Mouse (Mus musculus) forebrain, embryonic 16.5 days (tissue): ENCODE measurements around the gene Ush2a. TPM values are rescaled to one million over a fixed set of nuclear protein-coding genes. Genes with fewer than 3 reads are reported as not detected.

Experiments
- ATAC-seq: fragments of 200-750 bp; cut with Nextera tagmentation; 2 replicates; pipeline ENCODE4 v1.8.0; 2017; ENCODE audit warnings: mild to moderate bottlenecking, moderate library complexity
- H3K27ac ChIP-seq: fragments of 300-500 bp; sonication (generic); 2 replicates; pipeline ENCODE4 v1.5.1; 2014; ENCODE audit warnings: low read length, control low read depth
- H3K27me3 ChIP-seq: fragments of 300-500 bp; sonication (generic); replicated peaks from 2 replicates; pipeline ENCODE4 v1.6.1; 2014; ENCODE audit warnings: low read length; ENCODE audit not compliant: control insufficient read depth, insufficient read depth
- H3K36me3 ChIP-seq: fragments of 300-500 bp; sonication (generic); 2 replicates; pipeline ENCODE4 v1.6.1; 2014; ENCODE audit not compliant: control insufficient read depth, insufficient read depth
- H3K4me1 ChIP-seq: fragments of 300-500 bp; sonication (generic); replicated peaks from 2 replicates; pipeline ENCODE4 v1.6.1; 2014; ENCODE audit warnings: low read length; ENCODE audit not compliant: control insufficient read depth, insufficient read depth
- H3K4me2 ChIP-seq: fragments of 300-500 bp; sonication (generic); 2 replicates; pipeline ENCODE4 v1.6.1; 2014; ENCODE audit warnings: mild to moderate bottlenecking, low read length, control low read depth
- H3K4me3 ChIP-seq: fragments of 300-500 bp; sonication (generic); replicated peaks from 2 replicates; pipeline ENCODE4 v1.5.1; 2014; ENCODE audit warnings: mild to moderate bottlenecking, low read length, control low read depth
- H3K9ac ChIP-seq: fragments of 300-500 bp; sonication (generic); replicated peaks from 2 replicates; pipeline ENCODE4 v1.6.1; 2014; ENCODE audit warnings: low read depth, low read length, control low read depth
- H3K9me3 ChIP-seq: fragments of 300-500 bp; sonication (generic); 2 replicates; pipeline ENCODE4 v1.6.1; 2016; ENCODE audit warnings: low read length; ENCODE audit not compliant: control insufficient read depth
- WGBS: fragments of 180-500 bp; shearing (Covaris S2); extraction: QIAGEN DNeasy Blood & Tissue Kit; methylation state at CpG from one replicate; pipeline ENCODE4 v1.1.7; 2014; 5-methylcytosine and 5-hydroxymethylcytosine counted together
- polyA plus RNA-seq: library from polyadenylated mRNA; unstranded; fragments of >200 nt; fragmentation: Nextera tagmentation; extraction: Ambion mirVana; gene quantifications from 2 replicates; pipeline ENCODE4 v1.2.1, GENCODE M21; 2015

Gene Ush2a
- polyA plus RNA-seq, 1 experiment from 2014 or later = 0.32 TPM

GRCm38 (mm10) chr1:188420543-188420942 is 158.7 kb downstream of the Ush2a start:
- H3K27me3 ChIP-seq = no peaks in the 10 kb centered on the region
- no peak overlapping the region for H3K9ac ChIP-seq
- H3K4me2 ChIP-seq = no peak overlapping the region
- no peaks in the 10 kb centered on the region for H3K9me3 ChIP-seq
- H3K4me1 ChIP-seq = no peaks in the 10 kb centered on the region
- no peak overlapping the region for H3K27ac ChIP-seq
- WGBS = 88% methylated on average over 2 of the region's 2 CpGs
- no peak for ATAC-seq
- no peaks in the 10 kb centered on the region for H3K36me3 ChIP-seq
- H3K4me3 ChIP-seq = no peak overlapping the region

GRCm38 (mm10) chr1:188428172-188428571 is 166.3 kb downstream of the Ush2a start:
- Histone ChIP-seq H3K9me3 (no peaks in the 10 kb centered on the region), H3K27ac (no peak overlapping the region), H3K9ac (no peak overlapping the region), H3K4me2 (no peak overlapping the region), H3K36me3 (no peaks in the 10 kb centered on the region), H3K4me1 (peaks cover 2% of the 10 kb centered on the region; the same call in 1 of the 2 replicates), H3K27me3 (no peaks in the 10 kb centered on the region), H3K4me3 (no peak overlapping the region)
- no peak for ATAC-seq
- 82% methylated on average over 6 of the region's 6 CpGs for WGBS

- H3K9ac ChIP-seq = no peak overlapping the region
- H3K36me3 ChIP-seq = no peaks in the 10 kb centered on the region
- H3K9me3 ChIP-seq = no peaks in the 10 kb centered on the region
- no peak for ATAC-seq
- H3K27ac ChIP-seq = no peak overlapping the region
- H3K4me3 ChIP-seq = no peak overlapping the region
- H3K4me1 ChIP-seq = peaks cover 2% of the 10 kb centered on the region; the same call in 1 of the 2 replicates
- H3K27me3 ChIP-seq = no peaks in the 10 kb centered on the region
- H3K4me2 ChIP-seq = no peak overlapping the region
- 53% methylated on average over 3 of the region's 3 CpGs for WGBS
These were observed 168.9 kb downstream of the Ush2a start for GRCm38 (mm10) chr1:188430689-188431088.

- H3K4me3 ChIP-seq = no peak overlapping the region
- no peaks in the 10 kb centered on the region for H3K27me3 ChIP-seq
- no peaks in the 10 kb centered on the region for H3K9me3 ChIP-seq
- H3K27ac ChIP-seq = no peak overlapping the region
- H3K4me1 ChIP-seq = no peaks in the 10 kb centered on the region
- H3K4me2 ChIP-seq = no peak overlapping the region
- no peak for ATAC-seq
- no peak overlapping the region for H3K9ac ChIP-seq
- 70% methylated on average over 5 of the region's 5 CpGs for WGBS
- no peaks in the 10 kb centered on the region for H3K36me3 ChIP-seq
These were observed 186.1 kb downstream of the Ush2a start for GRCm38 (mm10) chr1:188447964-188448363.

DNA sequence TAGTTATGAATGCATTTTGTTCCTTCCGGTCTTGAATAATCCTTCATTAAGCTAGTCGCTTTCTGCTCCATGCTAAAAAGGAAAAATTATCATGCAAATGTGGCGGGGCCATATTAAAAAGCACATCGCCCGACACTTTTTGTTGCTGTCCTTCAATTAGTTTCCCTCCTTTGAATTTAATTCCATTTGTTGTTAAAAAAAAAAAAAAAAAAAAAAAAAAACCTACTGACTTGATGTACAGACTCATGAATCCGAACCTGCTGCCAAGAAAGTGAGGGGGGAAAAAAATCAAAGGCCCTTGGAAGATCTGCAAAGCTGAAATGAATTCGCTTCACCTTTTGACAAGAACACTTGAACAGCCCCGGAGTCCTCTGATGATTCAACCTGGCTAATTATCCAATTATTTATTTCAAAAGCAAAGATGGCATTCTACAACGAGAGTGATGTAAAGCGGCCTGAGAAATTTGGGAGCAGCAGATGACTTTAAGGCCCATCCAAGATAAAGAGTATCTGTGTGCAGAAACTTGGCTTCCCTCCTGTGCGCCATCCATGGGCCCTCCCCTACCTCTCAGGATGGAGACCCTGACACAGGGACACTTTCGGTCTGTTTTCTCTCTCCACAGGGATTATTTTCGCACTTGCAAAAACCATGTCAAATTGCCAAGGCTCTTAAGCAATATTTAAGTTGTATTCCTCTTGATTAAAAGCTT is 194.8 kb downstream of the Ush2a start:
- WGBS = 10% methylated on average over 13 of the region's 13 CpGs
- peak; percentile 32; the same call in 1 of the 2 replicates for ATAC-seq
- Histone ChIP-seq H3K4me1 (peaks cover 18% of the 10 kb centered on the region), H3K9ac (no peak overlapping the region), H3K9me3 (no peaks in the 10 kb centered on the region), H3K36me3 (no peaks in the 10 kb centered on the region), H3K4me2 (peak overlapping the region; percentile 25; the same call in 1 of the 2 replicates), H3K27me3 (peaks cover 6% of the 10 kb centered on the region), H3K4me3 (no peak overlapping the region), H3K27ac (no peak overlapping the region)

DNA sequence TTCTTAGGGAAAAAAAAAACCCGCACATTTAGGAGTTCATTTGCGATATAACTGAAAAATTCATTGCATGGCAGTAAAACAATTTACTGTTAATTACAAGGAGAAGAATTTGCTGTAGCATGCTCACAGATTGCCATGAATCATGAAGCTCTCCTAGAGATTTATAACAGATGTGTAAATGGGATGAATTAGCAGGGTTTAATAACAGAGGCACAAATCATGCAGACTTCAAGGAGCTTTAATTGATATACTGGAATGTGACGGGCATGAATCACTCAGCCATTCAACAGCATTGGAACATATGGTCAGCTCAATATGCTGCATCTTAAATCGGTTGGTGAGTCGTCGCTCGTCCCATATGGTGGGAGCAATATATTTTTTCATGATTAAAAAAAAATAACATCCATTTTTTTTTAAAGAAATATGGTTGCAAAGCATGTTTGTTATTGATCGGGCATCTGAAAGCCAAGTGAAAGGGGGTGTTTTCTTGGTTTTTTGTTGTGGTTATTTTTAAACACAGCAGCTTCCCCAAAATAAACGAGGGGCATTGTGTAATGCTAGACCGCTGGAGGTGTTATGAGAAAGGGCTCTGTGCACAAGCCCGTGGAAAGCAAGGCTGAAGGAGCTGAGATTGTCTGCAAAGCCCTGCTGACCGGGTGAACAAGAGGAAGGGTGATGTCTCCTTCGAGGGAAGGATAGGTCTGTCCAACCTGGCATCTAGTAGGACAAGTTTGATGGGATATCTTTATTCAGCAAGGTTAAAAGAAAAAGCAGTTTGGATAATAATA is 195.6 kb downstream of the Ush2a start:
- peak; percentile 84 for ATAC-seq

GRCm38 (mm10) chr1:188461203-188461602 is 199.4 kb downstream of the Ush2a start:
- no peak overlapping the region for H3K4me2 ChIP-seq
- no peak overlapping the region for H3K9ac ChIP-seq
- ATAC-seq = no peak
- no peak overlapping the region for H3K4me3 ChIP-seq
- no peak overlapping the region for H3K27ac ChIP-seq
- H3K36me3 ChIP-seq = no peaks in the 10 kb centered on the region
- H3K4me1 ChIP-seq = peaks cover 13% of the 10 kb centered on the region
- WGBS = 83% methylated on average over 2 of the region's 2 CpGs
- H3K27me3 ChIP-seq = no peaks in the 10 kb centered on the region
- no peaks in the 10 kb centered on the region for H3K9me3 ChIP-seq

More for the DNA sequence above, 195.6 kb downstream of the Ush2a start:
- H3K4me3 ChIP-seq = no peak overlapping the region
- H3K9ac ChIP-seq = no peak overlapping the region
- no peaks in the 10 kb centered on the region for H3K9me3 ChIP-seq
- no peak overlapping the region for H3K27ac ChIP-seq
- peaks cover 18% of the 10 kb centered on the region for H3K4me1 ChIP-seq
- peaks cover 6% of the 10 kb centered on the region for H3K27me3 ChIP-seq
- no peaks in the 10 kb centered on the region for H3K36me3 ChIP-seq
- 15% methylated on average over 13 of the region's 13 CpGs for WGBS
- H3K4me2 ChIP-seq = peak overlapping the region; percentile 27; the same call in 1 of the 2 replicates

DNA sequence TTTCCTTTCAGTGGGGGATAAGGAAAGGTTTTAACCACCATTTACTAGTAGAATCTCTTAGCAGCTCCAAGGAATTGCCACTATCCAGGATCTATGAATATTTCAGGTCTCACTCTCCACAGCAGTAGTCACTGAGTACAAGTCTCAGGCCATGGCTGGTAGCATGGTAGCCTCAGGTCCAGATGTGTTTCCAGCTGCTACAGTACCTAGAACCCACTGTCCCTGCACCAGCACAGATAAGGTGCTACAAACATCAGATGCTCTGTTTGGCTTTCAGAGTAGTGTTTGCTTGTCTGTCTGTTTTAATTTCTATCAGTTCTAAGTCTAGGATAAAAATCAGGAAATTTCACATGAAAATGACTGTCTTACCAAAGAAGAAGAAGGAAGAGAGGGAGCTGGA is 202.8 kb downstream of the Ush2a start:
- Histone ChIP-seq H3K4me2 (no peak overlapping the region), H3K4me1 (no peaks in the 10 kb centered on the region; the same call in 1 of the 2 replicates), H3K9me3 (no peaks in the 10 kb centered on the region), H3K27me3 (no peaks in the 10 kb centered on the region), H3K4me3 (no peak overlapping the region), H3K36me3 (no peaks in the 10 kb centered on the region), H3K9ac (no peak overlapping the region), H3K27ac (no peak overlapping the region)
- no peak for ATAC-seq

DNA sequence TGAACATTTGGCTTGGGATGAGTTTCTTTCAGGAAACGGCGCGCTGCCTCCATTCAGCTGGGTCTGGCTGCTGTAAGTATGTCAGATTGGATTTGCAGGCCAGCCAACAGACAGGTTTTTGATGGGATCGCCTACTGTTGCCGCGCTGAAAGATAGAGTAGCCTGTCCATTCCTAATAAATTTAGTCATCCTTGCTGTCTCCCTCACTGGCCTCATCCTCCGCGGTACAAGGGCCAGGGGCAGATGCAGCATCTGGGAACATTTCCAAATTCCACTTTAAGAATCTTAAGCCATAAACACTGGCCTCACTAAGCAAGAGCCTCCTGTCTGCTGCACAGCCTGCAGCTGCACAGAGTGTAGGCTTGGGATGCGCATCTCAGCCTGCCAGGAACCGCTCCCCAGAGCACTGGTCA is 206.6 kb downstream of the Ush2a start:
- no peak overlapping the region for H3K4me3 ChIP-seq
- ATAC-seq = no peak
- no peaks in the 10 kb centered on the region for H3K36me3 ChIP-seq
- H3K4me1 ChIP-seq = no peaks in the 10 kb centered on the region; the same call in 1 of the 2 replicates
- WGBS = 68% methylated on average over 10 of the region's 10 CpGs
- no peaks in the 10 kb centered on the region for H3K27me3 ChIP-seq
- H3K9ac ChIP-seq = no peak overlapping the region
- no peak overlapping the region for H3K27ac ChIP-seq
- H3K4me2 ChIP-seq = no peak overlapping the region
- H3K9me3 ChIP-seq = no peaks in the 10 kb centered on the region
